Mouse (Mus musculus) midbrain, embryonic 13.5 days (tissue): ENCODE data around the gene Srd5a1. TPM values are rescaled to one million over a fixed set of nuclear protein-coding genes. Genes with fewer than 3 reads are reported as not detected.

Experiments used
- polyA plus RNA-seq: library from polyadenylated mRNA; unstranded; fragments of >200 nt; fragmentation: Nextera tagmentation; extraction: Ambion mirVana; gene quantifications from 2 replicates; pipeline ENCODE4 v1.2.1, GENCODE M21; 2015

Srd5a1 gene
- polyA plus RNA-seq, 1 experiment from 2014 or later: 27.0 TPM

Other genes with a start within 250 kb of the Srd5a1 start
- 74.1 and 76.7 TPM in 2 replicates for gene Nsun2, start 77.7 kb downstream of the Srd5a1 start, polyA plus RNA-seq
- 5.8 and 7.1 TPM in 2 replicates for gene Tent4a, start 76.8 kb downstream of the Srd5a1 start, polyA plus RNA-seq
- gene Ube2ql1, start 128.4 kb upstream of the Srd5a1 start, polyA plus RNA-seq: 16.2 and 17.0 TPM in 2 replicates
- 175 and 177 TPM in 2 replicates for gene Med10, start 191.0 kb upstream of the Srd5a1 start, polyA plus RNA-seq